Mouse (Mus musculus) telencephalon, adult 2 months (tissue): Measurements from ENCODE around the gene Ecel1.

Experiments
- DNase-seq: peaks from one replicate; pipeline ENCODE4 v3.0.0-alpha.2; 2011; ENCODE audit warnings: low read depth, low spot score

Ecel1 gene

DNA sequence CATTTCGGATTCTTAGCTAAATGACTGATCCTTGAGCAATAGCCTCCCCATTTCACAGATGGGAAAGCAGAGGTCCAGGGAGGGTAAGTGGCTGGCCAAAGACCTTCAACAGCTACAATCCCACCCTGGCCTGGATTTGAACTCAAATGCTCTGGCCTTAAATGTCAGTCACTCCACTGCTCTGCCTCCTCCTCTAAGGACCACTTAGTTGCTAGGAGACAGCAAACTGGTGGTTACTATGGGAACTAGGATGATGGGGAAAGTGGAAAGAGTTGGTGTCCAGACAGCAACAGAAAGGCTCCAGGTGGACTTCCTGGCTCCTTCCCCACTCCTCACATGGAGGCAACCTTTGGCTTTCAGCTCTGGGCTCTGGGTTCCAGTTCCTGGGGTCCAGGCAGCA, 15.0 kb upstream of the Ecel1 start:
- no peak for DNase-seq

DNA sequence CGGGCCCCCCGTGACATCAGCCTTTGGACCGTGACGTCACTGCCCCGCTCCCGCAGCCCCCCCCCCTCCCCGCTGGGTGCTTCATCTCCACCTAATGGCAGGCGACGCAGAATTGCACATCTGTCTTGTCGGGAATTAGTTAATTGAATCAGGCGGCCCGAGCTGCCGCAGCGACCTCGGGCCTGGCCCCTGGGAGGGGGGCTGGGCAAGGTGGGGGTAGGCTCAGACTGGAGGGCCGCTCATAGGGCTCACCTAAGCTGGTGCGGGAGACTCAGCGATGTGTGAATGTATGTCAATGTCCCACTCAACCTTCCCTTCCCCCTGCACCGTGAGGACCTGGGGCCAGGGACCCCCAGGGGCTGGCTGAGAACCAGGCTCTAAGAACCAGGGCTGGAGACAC, 14.1 kb upstream of the Ecel1 start:
- no peak for DNase-seq

DNA sequence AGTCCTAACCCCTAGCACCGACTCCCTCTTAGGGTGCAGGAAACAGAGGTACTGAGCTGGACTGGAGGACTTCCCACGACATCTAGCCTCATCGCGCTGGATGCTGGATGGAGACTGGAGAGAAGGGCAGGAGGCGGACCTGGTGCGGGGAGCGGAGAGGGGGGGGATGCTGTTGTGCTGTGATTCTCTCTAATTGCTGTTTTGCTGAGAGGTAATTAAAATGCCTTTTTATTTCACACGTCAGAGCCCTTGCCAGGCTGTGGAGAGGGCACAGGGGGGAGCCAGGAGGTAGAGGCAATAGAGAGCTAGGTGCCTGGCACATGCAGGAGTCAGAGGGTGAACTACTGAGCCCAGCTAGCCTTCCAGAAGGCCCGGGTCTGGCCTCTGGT, 8.5 kb upstream of the Ecel1 start:
- DNase-seq, result no peak

DNA sequence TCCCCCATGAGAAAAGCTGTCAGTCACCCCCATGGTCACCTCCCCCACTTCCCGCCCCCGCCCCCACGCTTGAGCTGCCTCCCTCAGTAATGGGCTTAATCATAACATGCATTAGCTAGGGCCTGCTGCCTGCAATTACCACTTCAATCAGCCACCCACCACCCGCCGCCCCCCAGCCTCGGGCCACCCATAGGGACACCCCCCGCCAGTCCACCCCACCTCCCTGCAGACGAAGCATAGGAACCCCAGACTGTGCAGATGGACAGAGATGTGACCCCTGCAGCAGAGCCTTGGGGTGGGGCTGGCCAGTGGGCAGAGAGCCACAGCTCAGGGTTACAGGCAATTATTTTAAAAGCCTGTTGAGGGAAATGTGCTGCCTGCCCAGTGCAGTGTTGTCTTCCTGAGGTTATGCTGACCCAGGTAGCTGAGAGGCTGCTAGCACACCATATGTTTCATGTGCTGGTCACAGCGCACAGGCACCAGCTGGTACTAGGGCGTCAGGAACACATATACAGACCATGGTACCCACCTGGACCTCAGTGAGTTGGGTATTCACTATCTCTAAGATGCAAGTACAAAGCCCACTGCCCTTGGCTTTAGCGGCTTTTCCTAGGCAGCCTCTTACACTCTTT, 8.0 kb upstream of the Ecel1 start:
- DNase-seq, result no peak

DNA sequence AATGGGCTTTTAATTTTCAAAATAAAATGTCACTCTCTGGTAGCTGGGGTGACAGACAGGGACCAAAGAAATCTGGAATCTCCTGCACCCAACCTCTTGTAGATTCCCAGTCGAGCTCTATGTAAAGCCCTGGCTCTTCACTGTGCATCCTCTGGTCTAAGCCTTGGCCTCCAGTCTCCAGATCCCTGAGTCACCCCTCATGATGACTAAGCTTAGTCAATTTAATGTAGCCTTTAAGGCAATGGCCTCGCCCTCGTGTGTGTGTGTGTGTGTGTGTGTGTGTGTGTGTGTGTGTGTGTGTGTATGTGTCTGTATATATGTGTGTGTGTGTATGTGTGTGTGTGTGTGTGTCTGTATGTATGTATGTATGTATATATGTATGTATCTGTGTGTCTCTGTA, 3.1 kb upstream of the Ecel1 start:
- DNase-seq, result no peak

DNA sequence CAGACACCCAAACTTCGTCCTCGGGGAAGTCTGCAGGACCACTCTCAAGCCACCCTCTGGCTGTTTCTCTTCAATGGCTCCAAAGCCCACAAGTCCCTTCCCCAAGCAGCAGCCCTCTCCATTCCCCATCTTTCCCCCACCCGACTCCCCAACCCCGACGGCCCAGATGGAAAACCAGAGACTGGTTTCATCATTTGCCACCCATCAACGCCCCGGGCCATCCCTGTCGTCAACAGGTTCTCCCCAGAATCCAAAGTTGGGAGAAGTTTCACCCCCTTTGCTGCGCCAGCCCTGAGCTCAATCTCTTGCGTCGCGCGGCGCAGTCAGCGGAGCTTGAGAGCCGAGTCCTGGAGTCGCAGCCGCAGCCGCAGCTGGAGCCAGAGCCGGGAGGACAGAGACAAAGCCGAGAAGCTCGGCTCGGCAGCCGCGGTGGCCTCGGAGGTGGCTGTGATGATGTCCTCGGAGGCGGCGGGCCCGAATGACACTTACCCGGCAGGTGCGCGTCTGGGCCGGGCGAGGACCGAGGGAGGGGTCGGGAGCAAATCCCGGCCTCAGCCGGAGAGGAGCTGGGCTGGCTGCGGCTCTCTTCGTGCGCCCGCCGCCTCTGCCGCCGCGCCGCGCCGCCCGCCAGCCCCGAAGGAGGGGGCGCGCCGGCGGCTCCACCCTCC, 656 bp downstream of the Ecel1 start:
- DNase-seq, result no peak

DNA sequence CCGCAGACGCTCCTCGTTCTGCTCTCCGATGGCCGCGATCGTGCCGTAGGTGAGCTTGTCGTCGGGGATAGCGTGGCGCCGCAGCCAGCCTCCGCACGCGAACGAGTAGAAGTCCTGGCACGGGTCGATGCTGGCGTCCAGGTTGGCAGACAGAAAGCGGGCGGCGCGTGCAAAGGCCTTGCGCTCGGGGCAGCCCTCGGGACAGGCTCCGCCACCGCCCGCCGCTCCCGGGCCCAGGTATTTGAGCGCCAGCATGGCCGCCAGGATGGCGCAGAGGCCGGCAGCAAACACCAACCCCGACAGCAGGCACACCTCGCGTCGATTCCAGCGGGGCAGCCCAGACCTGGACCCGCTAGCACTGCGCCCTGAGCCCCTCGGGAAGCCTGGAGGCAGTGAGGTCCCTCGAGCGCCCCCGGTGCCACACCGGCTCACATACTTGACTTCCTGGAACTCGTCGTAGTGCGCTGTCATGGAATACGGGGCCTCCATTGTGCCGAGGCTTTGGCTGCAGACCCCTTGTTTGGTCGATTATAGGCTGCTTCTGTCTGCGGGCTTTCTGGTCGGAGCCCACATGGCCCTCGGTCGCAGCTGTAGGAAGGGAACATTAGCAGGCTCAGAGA, 1.7 kb downstream of the Ecel1 start:
- DNase-seq, result no peak

DNA sequence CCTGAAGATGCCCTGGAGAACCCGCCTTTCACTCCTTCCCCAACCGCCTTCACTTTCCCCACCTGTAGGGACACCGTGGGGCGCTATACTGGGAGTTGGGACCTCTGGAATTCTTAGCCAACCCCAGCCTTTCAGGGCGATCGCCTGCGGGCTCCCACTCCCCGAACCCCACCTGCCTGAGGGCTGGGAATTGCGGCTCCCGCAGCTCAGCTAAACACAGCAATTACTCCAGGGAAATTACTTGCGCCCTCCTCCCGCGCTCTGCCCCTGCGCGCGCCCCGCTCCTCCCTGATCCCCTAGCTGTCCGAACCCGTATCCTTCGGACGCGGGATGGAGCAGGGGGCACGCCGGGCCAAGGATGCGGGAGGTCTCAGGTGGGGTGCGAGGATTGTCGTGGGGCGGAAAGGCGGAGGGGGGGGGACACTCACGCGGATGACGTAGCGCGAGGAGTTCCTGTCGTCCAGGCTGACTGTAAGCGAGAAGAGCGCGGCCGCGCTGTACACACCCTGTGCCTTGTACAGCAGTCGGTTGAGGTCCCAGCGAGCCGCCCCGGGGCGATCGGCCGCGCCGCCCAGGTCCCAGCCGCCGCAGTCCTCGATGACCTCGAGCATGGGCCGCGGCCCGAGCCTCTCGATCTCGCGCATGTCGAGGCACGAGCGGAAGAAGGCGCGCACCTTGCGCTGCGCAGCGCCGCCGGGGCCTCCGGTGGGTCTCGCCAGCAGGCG, 2.4 kb downstream of the Ecel1 start:
- DNase-seq, result no peak

DNA sequence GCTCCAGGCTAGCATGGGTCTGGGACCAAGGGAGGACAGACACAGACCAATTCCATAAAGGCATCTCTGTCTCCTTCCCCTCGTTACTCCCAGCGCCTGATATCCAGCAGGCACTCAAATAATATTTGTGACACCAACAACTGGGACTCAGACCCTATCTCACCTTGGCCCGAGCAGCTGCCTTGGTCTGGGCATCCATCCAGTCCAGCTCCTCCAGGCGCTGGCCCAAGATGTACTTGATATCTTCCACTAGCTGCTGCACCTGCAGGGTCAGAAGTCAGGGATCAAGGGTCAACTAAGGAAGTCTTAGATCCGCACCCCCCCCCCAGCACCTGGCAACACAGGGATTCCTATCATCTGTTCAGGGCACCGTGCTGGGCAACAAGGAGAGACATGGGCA, 5.0 kb downstream of the Ecel1 start:
- no peak for DNase-seq

DNA sequence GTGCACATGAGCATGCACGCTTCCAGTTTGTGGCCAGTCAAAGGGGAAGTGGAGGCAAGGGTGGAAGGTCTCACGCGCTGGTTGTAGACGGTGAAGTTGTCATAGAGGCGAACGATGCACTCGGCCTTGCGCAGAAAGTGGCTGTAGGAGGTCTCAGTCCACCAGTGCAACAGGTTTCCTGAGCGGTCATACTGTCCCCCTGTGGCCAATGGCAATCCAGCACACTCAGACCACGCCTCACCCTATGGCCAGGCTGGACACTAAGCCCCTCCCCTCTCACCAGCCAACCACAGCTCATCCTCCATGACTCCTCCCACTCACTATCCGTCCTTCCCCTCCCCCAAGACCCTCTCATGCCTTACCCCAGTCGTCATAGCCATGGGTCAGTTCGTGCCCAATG, 6.9 kb downstream of the Ecel1 start:
- no peak for DNase-seq

DNA sequence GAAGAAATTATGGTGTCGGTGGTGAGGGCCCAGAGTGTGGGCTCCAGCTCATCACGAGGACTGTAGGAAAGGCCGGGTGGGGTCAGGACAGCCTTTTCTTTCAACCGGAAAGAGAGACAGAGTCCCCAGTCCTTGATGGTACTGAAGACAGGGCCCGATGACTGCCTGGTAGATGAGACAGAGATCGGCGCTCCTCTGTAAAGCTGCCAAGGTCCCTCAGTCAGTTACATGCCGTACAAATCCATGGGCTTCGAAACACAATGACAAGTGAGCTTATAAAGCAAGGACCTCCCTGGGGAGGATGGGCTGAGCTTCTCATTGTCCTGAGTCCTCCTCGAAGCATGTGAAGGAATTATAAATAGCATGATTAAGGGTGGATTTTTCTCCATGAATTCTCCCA, 13.2 kb downstream of the Ecel1 start:
- no peak for DNase-seq

DNA sequence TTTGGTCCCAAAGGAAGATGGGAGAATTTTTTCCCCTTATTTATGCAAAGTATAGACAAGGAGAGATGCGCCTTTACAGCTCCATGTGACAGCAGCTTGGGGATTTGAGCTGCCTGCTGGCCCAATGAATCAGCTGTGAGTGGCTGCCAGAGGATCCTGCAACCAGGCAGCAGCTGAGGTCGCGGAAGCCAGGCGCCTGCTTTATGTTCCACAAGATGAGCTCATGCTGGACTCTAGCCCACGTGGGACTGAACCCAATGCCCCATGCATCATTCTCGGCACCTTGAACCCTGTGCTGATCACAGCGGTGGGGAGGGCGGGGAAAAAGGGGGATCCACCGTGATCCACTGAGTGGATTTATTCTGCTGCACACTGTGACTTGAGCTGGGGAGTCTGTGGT, 13.9 kb downstream of the Ecel1 start:
- DNase-seq, result no peak

DNA sequence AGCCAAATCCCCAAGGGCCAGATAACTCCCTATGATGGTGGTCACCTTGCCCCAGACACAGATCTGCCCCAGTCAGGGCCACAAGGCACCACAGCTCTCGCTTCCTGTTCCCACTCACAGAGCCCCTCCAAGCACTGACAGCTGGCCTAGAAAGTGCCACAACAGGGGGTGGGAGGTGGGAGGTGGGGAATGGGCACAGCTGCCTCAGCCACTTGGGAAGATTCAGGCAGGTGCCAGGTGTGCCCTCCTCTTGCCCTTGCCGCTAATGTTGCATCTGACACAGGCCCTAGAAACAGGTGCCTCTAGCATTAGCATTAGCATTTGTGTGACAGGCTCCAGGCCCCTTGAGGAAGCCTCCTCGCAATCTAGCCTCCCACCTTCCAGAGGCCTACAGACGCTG, 14.8 kb downstream of the Ecel1 start:
- DNase-seq, result no peak

DNA sequence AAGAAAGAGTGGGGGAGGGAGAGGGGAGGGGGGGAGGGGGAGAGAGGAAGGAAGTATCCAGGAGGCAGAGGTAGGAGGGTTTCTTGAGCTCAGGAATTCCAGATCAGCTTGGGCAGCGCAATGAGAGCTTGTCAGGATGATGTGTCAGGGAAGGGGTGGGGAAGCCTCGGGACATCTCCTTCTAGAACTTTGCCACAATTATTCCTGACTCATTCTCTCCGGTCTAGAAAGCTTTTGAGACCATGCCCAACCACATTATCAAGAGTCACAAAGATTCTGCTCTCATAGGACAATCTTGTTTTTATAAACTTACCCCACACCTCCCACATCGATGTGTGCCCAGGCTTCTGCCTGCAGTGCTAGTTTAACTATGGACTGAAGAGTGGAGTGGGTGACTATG, 24.5 kb downstream of the Ecel1 start:
- no peak for DNase-seq

DNA sequence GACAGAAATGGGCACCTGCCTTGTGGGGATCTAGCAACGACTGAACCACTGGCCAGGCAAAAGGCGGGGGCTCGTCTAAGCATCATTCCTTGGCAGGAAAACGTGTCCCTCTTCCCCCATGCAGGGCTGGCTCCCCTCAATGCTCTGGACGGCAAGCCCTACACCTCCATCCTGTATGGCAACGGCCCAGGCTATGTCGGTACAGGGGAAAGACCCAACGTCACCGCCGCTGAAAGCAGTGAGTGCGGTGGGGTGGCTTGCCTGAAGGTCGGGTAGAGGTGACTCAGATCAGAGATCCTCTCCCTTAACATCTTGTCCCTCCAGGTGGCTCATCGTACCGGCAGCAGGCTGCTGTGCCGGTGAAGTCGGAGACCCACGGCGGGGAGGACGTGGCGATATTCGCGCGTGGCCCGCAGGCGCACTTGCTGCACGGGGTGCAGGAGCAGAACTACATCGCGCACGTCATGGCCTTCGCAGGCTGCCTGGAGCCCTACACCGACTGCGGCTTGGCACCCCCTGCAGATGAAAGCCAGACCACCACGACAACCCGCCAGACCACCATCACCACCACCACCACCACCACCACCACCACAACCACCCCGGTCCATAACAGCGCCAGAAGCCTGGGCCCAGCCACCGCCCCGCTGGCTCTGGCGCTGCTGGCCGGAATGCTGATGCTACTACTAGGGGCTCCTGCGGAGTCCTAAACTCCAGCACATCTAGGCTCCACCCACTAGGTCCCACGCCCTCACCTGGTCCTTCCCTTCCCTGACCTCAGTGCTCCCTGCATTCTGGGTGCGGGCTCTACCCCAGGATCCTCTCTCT, 28.9 kb downstream of the Ecel1 start:
- DNase-seq, result no peak

DNA sequence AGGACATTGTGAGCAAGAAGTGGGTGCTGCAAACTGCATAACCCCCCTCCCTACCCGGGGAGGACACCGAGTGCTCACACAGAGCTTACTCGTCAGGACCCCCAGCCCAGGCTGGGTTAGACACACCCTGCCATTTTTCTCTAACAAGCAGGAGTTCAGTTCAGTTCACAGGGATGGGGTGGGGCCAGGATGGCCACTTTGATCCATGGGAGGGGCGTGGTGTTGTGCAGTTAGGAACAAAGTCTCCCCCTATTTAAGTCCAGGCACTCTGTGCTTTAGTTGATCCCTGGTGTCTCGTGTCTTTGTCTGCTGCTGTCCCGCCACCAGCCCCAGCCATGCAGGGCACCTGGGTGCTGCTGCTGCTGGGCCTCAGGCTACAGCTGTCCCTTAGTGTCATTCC, 31.6 kb downstream of the Ecel1 start, which contains the start of gene Akp3:
Gene Akp3 (plus strand): TSS at position 301 of the 400 bp plus-strand sequence.
- no peak for DNase-seq

DNA sequence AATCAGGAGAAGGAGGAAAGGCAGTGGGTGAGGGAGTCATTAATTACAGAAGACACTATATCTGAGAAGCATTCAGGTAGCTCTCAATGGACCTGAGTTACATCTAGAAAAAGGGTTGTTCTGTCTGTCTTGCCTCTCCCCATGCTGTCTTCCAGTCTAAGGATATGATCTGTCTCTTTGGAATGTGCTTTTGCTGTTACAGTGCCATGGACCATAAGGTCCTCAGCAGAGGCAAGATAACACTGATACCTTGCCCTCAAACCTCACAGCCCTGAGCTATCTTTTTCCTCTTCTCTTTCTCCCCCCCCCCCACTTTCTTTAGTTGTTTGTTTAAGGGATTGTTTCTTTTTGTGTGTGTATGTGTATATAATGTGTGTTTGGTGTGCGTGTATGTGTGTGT, 41.5 kb downstream of the Ecel1 start:
- no peak for DNase-seq

DNA sequence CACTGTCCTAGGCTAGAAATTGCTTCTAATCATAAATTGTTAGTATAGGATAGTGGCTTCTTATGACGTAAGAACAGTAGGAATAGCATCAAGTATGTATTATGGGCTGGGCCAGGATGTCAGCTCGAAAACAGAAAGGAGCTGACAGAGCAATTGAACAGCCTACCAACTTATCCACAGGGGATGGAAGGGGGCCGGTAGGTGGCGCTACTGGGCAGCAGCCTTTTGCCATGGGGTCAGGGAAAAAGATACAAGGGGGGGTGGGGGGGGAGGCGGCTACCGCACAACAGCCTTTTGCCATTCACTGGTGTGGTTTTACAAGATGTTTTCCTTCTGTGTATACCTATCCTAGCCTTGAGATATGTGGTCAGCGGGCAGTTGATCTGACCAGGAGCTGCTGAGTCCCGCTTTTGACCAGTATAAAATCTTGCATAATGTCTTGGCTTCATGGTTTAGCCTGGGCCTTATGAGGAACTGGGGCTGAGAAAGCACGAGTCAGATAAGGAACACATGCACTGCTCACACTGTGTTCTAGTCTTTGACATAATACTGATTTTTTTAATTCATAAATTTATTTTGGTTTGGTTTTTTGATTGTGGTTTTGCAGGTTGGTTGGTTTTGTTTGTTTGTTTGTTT, 44.5 kb downstream of the Ecel1 start:
- no peak for DNase-seq

DNA sequence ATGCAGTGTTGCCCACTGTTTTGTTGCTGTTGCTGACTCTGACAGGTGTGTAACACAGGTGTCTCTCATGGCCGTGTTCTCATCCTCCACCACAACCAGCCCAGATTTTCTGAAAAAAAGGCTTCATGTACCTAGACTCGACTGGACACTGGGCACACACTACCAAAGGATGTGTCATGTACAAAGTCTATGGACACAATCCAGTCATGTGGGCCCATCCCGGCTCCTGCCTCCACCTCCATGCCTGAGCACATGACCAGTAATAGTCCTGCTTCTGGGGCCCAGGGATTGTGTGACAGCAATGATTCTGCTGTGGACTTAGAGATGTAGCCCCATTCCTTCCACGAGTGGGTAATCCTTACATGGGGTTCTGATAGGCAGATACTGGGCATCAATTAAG, 47.8 kb downstream of the Ecel1 start:
- no peak for DNase-seq

DNA sequence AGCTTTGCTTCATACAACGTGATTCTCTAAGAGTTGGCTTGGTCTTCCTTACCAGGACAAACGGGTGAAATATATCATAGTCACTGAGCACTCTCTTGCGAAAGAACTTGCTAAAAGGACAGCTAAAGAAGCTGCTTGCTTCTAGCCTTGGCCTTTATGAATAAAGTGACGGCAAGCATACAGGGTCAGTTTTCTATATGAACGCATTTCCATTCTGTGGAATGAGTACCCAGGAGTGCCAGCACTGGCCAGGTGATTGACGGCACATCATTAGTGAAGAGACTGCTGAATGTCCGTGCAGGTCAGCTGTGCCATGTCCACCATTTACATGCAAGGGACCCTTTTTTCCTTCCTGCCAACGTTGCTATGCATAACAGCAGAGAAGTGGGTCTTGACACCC, 49.8 kb downstream of the Ecel1 start:
- no peak for DNase-seq

DNA sequence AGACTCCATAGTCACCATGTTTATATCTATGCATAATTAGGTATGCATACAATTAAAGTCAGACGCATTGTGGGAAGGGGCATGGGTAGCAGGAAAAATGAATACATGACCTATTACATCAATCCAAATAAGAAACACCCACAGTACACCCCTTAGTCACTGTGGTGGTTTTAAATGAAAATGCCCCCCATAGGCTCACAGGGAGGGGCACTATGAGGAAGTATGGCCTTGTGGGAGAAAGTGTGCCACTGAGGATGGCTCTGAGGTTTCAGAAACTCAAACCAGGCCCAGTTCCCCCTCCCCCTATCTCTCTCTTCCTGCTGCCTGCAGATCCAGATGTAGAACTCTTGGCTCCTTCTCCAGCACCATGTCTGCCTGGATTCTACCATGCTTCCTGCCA, 52.4 kb downstream of the Ecel1 start:
- DNase-seq, result no peak
